Mouse (Mus musculus) kidney, embryonic 14.5 days (tissue): ENCODE results near the gene Scfd2. TPM values are rescaled to one million over a fixed set of nuclear protein-coding genes. Genes with fewer than 3 reads are reported as not detected.

Experiments
- ATAC-seq: fragments of 200-750 bp; cut with Nextera tagmentation; 2 replicates; pipeline ENCODE4 v1.8.0; 2017; ENCODE audit warnings: moderate number of reproducible peaks, mild to moderate bottlenecking, moderate TSS enrichment, moderate library complexity; ENCODE audit not compliant: low FRiP score, low TSS enrichment
- H3K27ac ChIP-seq: fragments of 300-500 bp; sonication (generic); 2 replicates; pipeline ENCODE4 v1.5.1; 2014; ENCODE audit warnings: low read depth, mild to moderate bottlenecking, low read length, moderate library complexity, mixed read lengths
- H3K27me3 ChIP-seq: fragments of 300-500 bp; sonication (generic); 2 replicates; pipeline ENCODE4 v1.6.1; 2014; ENCODE audit warnings: mild to moderate bottlenecking, low read length; ENCODE audit not compliant: control insufficient read depth, insufficient read depth
- H3K36me3 ChIP-seq: fragments of 300-500 bp; sonication (generic); 2 replicates; pipeline ENCODE4 v1.6.1; 2014; ENCODE audit warnings: low read length, mixed read lengths; ENCODE audit not compliant: control insufficient read depth, insufficient read depth
- H3K4me1 ChIP-seq: fragments of 300-500 bp; sonication (generic); 2 replicates; pipeline ENCODE4 v1.6.1; 2014; ENCODE audit warnings: low read length, mixed read lengths; ENCODE audit not compliant: control insufficient read depth, insufficient read depth
- H3K4me2 ChIP-seq: fragments of 300-500 bp; sonication (generic); replicated peaks from 2 replicates; pipeline ENCODE4 v1.6.1; 2014; ENCODE audit warnings: low read depth, mild to moderate bottlenecking, low read length
- H3K4me3 ChIP-seq: fragments of 300-500 bp; sonication (generic); 2 replicates; pipeline ENCODE4 v1.5.1; 2014; ENCODE audit warnings: mild to moderate bottlenecking, low read length
- H3K9ac ChIP-seq: fragments of 300-500 bp; sonication (generic); 2 replicates; pipeline ENCODE4 v1.6.1; 2014; ENCODE audit warnings: low read depth, mild to moderate bottlenecking, low read length, moderate library complexity
- H3K9me3 ChIP-seq: fragments of 300-500 bp; sonication (generic); 2 replicates; pipeline ENCODE4 v1.6.1; 2016; ENCODE audit warnings: low read length; ENCODE audit not compliant: control insufficient read depth
- WGBS: fragments of 180-500 bp; shearing (Covaris S2); extraction: QIAGEN DNeasy Blood & Tissue Kit; methylation state at CpG from one replicate; pipeline ENCODE4 v1.1.7; 2014; 5-methylcytosine and 5-hydroxymethylcytosine counted together
- polyA plus RNA-seq: library from polyadenylated mRNA; unstranded; fragments of >200 nt; fragmentation: Nextera tagmentation; extraction: Ambion mirVana; gene quantifications from 2 replicates; pipeline ENCODE4 v1.2.1, GENCODE M21; 2014

Scfd2 gene
- polyA plus RNA-seq = 11.4 and 18.3 TPM in 2 replicates

GRCm38 (mm10) chr5:74531630-74532280, at the start of gene Scfd2:
Gene Scfd2, minus strand, starts transcription at chr5:74531759.
- Histone ChIP-seq H3K4me2 (peak within 1 kb of the TSS; percentile 97), H3K36me3 (no peaks in the 10 kb centered on the region), H3K27me3 (no peaks in the 10 kb centered on the region), H3K27ac (peak within 1 kb of the TSS; percentile 37; the same call in 1 of the 2 replicates), H3K9me3 (no peaks in the 10 kb centered on the region), H3K9ac (peak within 1 kb of the TSS; percentile 64), H3K4me1 (peaks cover 20% of the 10 kb centered on the region), H3K4me3 (peak within 1 kb of the TSS; percentile 84)
- ATAC-seq = peak; percentile 89
- 7% methylated on average over 35 of the region's 35 CpGs for WGBS

- Histone ChIP-seq H3K36me3 (peaks cover 48% of the 10 kb centered on the region), H3K27me3 (no peaks in the 10 kb centered on the region), H3K27ac (no peak overlapping the region), H3K4me1 (no peaks in the 10 kb centered on the region), H3K4me2 (no peak overlapping the region), H3K4me3 (no peak overlapping the region), H3K9ac (no peak overlapping the region), H3K9me3 (no peaks in the 10 kb centered on the region)
- ATAC-seq = no peak
- WGBS = 93% methylated on average over 6 of the region's 6 CpGs
Measured at GRCm38 (mm10) chr5:74571767-74572166, 40.2 kb upstream of the Scfd2 start.

GRCm38 (mm10) chr5:74561151-74561550, 29.6 kb upstream of the Scfd2 start:
- 90% methylated on average over 1 of the region's 1 CpGs for WGBS
- H3K36me3 ChIP-seq = peaks cover 72% of the 10 kb centered on the region
- H3K27ac ChIP-seq = no peak overlapping the region
- no peak overlapping the region for H3K4me3 ChIP-seq
- H3K9ac ChIP-seq = no peak overlapping the region
- ATAC-seq = no peak
- H3K4me1 ChIP-seq = no peaks in the 10 kb centered on the region
- no peak overlapping the region for H3K4me2 ChIP-seq
- H3K27me3 ChIP-seq = no peaks in the 10 kb centered on the region
- H3K9me3 ChIP-seq = no peaks in the 10 kb centered on the region

GRCm38 (mm10) chr5:74549566-74549965, 18.0 kb upstream of the Scfd2 start:
- no peak overlapping the region for H3K27ac ChIP-seq
- H3K4me2 ChIP-seq = no peak overlapping the region
- H3K27me3 ChIP-seq = no peaks in the 10 kb centered on the region
- no peaks in the 10 kb centered on the region for H3K4me1 ChIP-seq
- WGBS = 92% methylated on average over 8 of the region's 8 CpGs
- H3K36me3 ChIP-seq = peaks cover 59% of the 10 kb centered on the region
- no peaks in the 10 kb centered on the region for H3K9me3 ChIP-seq
- H3K4me3 ChIP-seq = no peak overlapping the region
- no peak for ATAC-seq
- H3K9ac ChIP-seq = no peak overlapping the region

- Histone ChIP-seq H3K27me3 (no peaks in the 10 kb centered on the region), H3K9ac (no peak overlapping the region), H3K4me2 (no peak overlapping the region), H3K4me3 (no peak overlapping the region), H3K36me3 (peaks cover 67% of the 10 kb centered on the region), H3K9me3 (no peaks in the 10 kb centered on the region), H3K4me1 (no peaks in the 10 kb centered on the region), H3K27ac (no peak overlapping the region)
- no peak for ATAC-seq
- WGBS = 86% methylated on average over 4 of the region's 4 CpGs
Measured at GRCm38 (mm10) chr5:74545606-74546005, 14.0 kb upstream of the Scfd2 start.

- Histone ChIP-seq H3K4me3 (peak overlapping the region; percentile 95), H3K9me3 (no peaks in the 10 kb centered on the region), H3K9ac (peak overlapping the region; percentile 97), H3K36me3 (peaks cover 25% of the 10 kb centered on the region), H3K27ac (no peak overlapping the region), H3K4me1 (peaks cover 10% of the 10 kb centered on the region), H3K27me3 (no peaks in the 10 kb centered on the region), H3K4me2 (peak overlapping the region; percentile 58)
- 45% methylated on average over 12 of the region's 12 CpGs for WGBS
- no peak for ATAC-seq
Measured at GRCm38 (mm10) chr5:74536180-74536947, 4.8 kb upstream of the Scfd2 start.

GRCm38 (mm10) chr5:74535240-74536021, 3.9 kb upstream of the Scfd2 start, which contains the start of gene Fip1l1:
Gene Fip1l1, plus strand, starts transcription at chr5:74535449.
- under 1% methylated on average over 69 of the region's 73 CpGs for WGBS
- ATAC-seq = peak; percentile 92
- peak within 1 kb of the TSS; percentile 58 for H3K4me2 ChIP-seq
- peaks cover 17% of the 10 kb centered on the region for H3K4me1 ChIP-seq
- H3K27me3 ChIP-seq = no peaks in the 10 kb centered on the region
- H3K4me3 ChIP-seq = peak within 1 kb of the TSS; percentile 95
- peak within 1 kb of the TSS; percentile 95 for H3K27ac ChIP-seq
- no peaks in the 10 kb centered on the region for H3K9me3 ChIP-seq
- peaks cover 18% of the 10 kb centered on the region for H3K36me3 ChIP-seq
- peak within 1 kb of the TSS; percentile 97 for H3K9ac ChIP-seq

DNA sequence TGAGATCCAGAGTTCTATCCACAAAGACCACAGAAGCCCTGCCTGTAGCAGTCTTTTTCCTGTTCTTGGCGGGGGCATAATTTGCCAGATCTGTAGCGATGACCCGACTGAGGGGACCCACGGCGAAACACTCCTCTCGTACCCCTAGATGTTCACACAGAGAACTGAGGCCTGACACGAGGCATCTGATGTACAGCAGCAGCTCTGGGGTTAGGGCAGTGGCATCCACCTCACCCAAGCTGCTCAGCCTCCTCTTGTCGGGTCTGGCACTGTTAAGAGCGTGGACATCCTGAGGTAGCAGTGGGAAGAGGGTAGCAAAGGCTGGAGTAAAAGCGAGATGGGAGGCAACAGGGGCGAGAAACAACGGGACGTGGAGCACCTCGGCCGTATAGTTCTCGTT, 774 bp downstream of the Scfd2 start:
- no peaks in the 10 kb centered on the region for H3K36me3 ChIP-seq
- peaks cover 14% of the 10 kb centered on the region; the same call in 1 of the 2 replicates for H3K4me1 ChIP-seq
- WGBS = 20% methylated on average over 16 of the region's 16 CpGs
- peak overlapping the region; percentile 97 for H3K4me2 ChIP-seq
- H3K27ac ChIP-seq = no peak overlapping the region
- H3K27me3 ChIP-seq = no peaks in the 10 kb centered on the region
- H3K4me3 ChIP-seq = peak overlapping the region; percentile 84
- H3K9me3 ChIP-seq = no peaks in the 10 kb centered on the region
- no peak for ATAC-seq
- H3K9ac ChIP-seq = peak overlapping the region; percentile 64
